Mouse (Mus musculus) heart, postnatal 25 days (tissue): ENCODE data around the gene Tuba1a. TPM values are rescaled to one million over a fixed set of nuclear protein-coding genes. Genes with fewer than 3 reads are reported as not detected.

Experiments used
- DNase-seq: peaks from one replicate; pipeline ENCODE4 v3.0.0; 2022; ENCODE audit warnings: low spot score
- intact Hi-C: fragments of 180-260 bp; cut with DNase I; formaldehyde crosslinking; loops from one replicate; pipeline ENCODE4 v1.15.1; 2025
- total RNA-seq, 2 experiments: library from RNA; stranded (reverse); gene quantifications; 2 replicates each; pipeline ENCODE4 v1.2.3; 2021

Gene Tuba1a
- total RNA-seq = 100 to 1,000 TPM in 1 of 2 experiments, 10 to 100 TPM in 1; 99.4 to 105 TPM

GRCm38 (mm10) chr15:98953401-98954356 is at the start of gene Tuba1a, which contains the start of gene Gm49450:
Gene Tuba1a (minus strand): TSS chr15:98953703.
Gene Gm49450 (minus strand): TSS chr15:98953551.
- intact Hi-C loops = loop anchor here (1.0 to 2.0 kb wide), 3 partner anchors 19 to 40 kb away; partner anchors contain the start of gene Tuba1b
- peak; percentile 91 for DNase-seq

- DNase-seq = no peak
- intact Hi-C loops = loop anchor here (10.0 kb wide), 1 partner anchor 673 kb away; the partner anchor contains the start of gene Asic1
These were observed 48.0 kb upstream of the Tuba1a start for GRCm38 (mm10) chr15:99001451-99001931.

GRCm38 (mm10) chr15:99000535-99001283 is 47.2 kb upstream of the Tuba1a start:
- intact Hi-C loops = loop anchor here (10.0 kb wide), 1 partner anchor 674 kb away; the partner anchor contains the start of gene Asic1
- no peak for DNase-seq

GRCm38 (mm10) chr15:98998775-98999157 is 45.3 kb upstream of the Tuba1a start:
- intact Hi-C loops = no loop called here
- no peak for DNase-seq

- intact Hi-C loops = no loop called here
- no peak for DNase-seq
These were observed 44.7 kb upstream of the Tuba1a start for GRCm38 (mm10) chr15:98997938-98998774.

GRCm38 (mm10) chr15:98996840-98997239 is 43.3 kb upstream of the Tuba1a start:
- DNase-seq = no peak
- intact Hi-C loops = no loop called here

- no peak for DNase-seq
- intact Hi-C loops = loop anchor here (2.0 to 5.0 kb wide), 3 partner anchors 58 to 116 kb away; no protein-coding TSS in a partner anchor
These were observed 41.5 kb upstream of the Tuba1a start for GRCm38 (mm10) chr15:98994957-98995520.

GRCm38 (mm10) chr15:98993865-98994264 is 40.4 kb upstream of the Tuba1a start:
- intact Hi-C loops = loop anchor here (1.0 to 5.0 kb wide), 4 partner anchors 41 to 115 kb away; partner anchors contain the start of genes Gm49450 and Tuba1a
- peak; percentile 64 for DNase-seq

GRCm38 (mm10) chr15:98993093-98993793 is 39.7 kb upstream of the Tuba1a start:
- DNase-seq = peak; percentile 95
- intact Hi-C loops = loop anchor here (1.0 to 5.0 kb wide), 2 partner anchors 40 to 56 kb away; partner anchors contain the start of genes Gm49450 and Tuba1a

GRCm38 (mm10) chr15:98992086-98992912 is 38.8 kb upstream of the Tuba1a start:
- intact Hi-C loops = loop anchor here (5.0 kb wide), 1 partner anchor 55 kb away; no protein-coding TSS in a partner anchor
- no peak for DNase-seq

GRCm38 (mm10) chr15:98991540-98992050 is 38.1 kb upstream of the Tuba1a start:
- intact Hi-C loops = loop anchor here (5.0 kb wide), 1 partner anchor 54 kb away; no protein-coding TSS in a partner anchor
- DNase-seq = no peak

GRCm38 (mm10) chr15:98990669-98991539 is 37.4 kb upstream of the Tuba1a start:
- DNase-seq = no peak
- intact Hi-C loops = loop anchor here (5.0 kb wide), 1 partner anchor 54 kb away; no protein-coding TSS in a partner anchor

GRCm38 (mm10) chr15:98989701-98990430 is 36.4 kb upstream of the Tuba1a start:
- intact Hi-C loops = loop anchor here (5.0 kb wide), 1 partner anchor 53 kb away; no protein-coding TSS in a partner anchor

GRCm38 (mm10) chr15:98988787-98989186 is 35.3 kb upstream of the Tuba1a start:
- no peak for DNase-seq
- intact Hi-C loops = no loop called here

More at GRCm38 (mm10) chr15:98989701-98990430, 36.4 kb upstream of the Tuba1a start:
- no peak for DNase-seq

GRCm38 (mm10) chr15:98987661-98988181 is 34.2 kb upstream of the Tuba1a start:
- intact Hi-C loops = no loop called here

More at GRCm38 (mm10) chr15:98987661-98988181, 34.2 kb upstream of the Tuba1a start:
- no peak for DNase-seq
